Mouse (Mus musculus): ENCODE data around the gene Ubp1. TPM values are rescaled to one million over a fixed set of nuclear protein-coding genes. Genes with fewer than 3 reads are reported as not detected.

The Ubp1 gene
- total RNA-seq, 2 experiments from 2014 or later = 86.7 to 94.0 TPM

DNA sequence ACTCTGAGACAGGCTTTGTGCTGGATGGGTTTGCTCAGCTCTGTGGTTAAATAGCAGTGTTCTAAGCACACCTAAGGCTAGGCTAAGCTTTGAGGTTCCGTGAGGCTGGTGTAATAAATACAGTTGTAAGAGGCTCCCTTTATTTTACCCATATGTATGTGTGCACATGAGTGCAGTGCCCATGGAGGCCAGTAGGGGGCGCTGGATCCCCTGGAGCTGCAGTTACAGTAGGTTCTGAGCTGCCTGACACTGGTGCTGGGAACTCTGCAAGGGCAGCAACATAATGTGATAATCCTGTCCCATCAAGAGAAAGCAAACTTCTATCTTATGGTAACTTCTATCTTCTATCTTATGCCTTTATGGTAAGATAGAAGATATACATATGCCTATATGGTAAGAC is 67.6 kb downstream of the Ubp1 start:
- 0 out of 2 replicates have a peak, but pooled peaks have one; percentile 31 for ATAC-seq (replicated peaks; ENCODE audit: low FRiP score, low TSS enrichment, poor library complexity, severe bottlenecking)

DNA sequence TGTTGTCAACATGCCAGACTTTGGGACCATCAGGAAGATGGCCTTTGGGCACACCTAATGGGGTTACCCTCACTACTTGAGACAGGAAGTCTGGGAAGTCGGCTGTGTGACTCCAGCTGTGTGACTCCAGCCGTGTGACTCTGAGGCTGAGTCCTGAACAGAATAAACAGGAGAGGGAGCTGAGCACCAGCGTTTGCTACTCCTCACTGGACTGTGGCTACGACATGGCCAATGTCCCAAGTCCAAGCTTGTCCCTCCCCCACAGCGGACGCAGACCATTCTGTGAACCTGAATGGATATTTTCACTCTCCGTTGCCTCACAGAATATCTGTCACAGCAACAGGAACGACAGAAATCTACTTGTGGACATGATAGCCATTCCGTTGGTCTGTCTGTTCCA is 76.1 kb downstream of the Ubp1 start:
- ATAC-seq (replicated peaks; ENCODE audit: low FRiP score, low TSS enrichment, poor library complexity, severe bottlenecking) = no peak

DNA sequence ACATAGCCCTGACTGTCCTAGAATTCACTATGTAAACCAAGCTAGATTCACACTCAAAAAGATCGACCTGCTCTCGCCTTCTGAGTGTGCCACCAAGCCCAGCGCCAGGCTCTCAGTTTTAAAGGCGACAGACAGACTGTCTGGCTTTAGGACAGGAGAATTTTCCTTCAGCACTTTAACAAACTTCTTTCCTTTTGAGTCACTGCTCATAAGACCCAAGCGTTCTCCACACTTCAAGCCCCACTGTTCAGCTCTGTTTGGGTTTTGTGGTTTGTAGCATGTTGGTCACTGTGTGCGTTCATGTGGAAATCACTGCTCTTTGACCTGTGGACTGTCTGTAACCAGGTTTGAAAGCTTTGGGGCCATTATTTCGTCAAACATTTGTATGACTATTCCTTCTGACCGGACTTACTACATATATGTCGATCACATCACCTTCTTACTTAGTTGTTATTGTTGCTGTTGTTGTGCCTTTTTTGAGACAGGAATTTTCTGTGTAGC is 77.2 kb downstream of the Ubp1 start:
- ATAC-seq (replicated peaks; ENCODE audit: low FRiP score, low TSS enrichment, poor library complexity, severe bottlenecking) = no peak

DNA sequence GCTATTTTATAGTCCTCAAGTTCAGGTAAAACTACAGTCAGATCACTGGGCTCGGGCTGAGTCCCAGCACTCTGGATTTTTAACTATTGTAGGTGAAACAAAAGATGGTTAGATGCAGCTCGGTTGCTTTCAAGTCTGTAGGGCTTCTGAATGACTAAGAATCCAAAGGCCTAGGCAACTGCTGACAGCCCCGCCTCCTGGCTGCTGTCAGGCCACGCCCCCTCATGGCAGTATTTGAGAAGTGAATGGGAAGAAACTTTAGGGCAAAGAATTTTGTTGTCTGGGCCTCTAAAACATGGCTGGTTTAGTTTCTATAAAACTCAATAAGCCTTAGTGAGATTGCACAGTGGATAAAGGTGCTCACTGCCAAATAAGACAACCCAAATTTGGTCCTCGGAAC is 78.8 kb downstream of the Ubp1 start:
- no peak for ATAC-seq (replicated peaks; ENCODE audit: low FRiP score, low TSS enrichment, poor library complexity, severe bottlenecking)

DNA sequence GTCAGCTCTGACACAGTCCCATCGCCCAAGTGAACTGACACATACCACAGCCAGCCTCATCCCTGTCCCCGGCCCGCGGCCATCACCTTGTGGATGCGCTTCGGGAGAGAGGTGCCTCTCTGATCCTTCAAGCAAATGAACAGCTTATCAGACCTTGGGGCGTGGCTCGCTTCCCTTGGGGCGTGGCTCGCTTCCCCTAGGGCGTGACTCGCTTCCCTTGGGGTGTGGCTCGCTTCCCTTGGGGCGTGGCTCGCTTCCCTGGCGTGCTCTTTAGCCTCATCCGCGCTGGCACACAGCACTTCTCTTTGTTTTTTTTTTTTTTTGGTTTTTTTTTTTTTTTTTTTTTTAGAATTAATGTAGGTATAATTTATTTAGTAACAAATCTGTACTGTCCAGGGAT is 80.5 kb downstream of the Ubp1 start:
- peak; percentile 25 for ATAC-seq (replicated peaks; ENCODE audit: low FRiP score, low TSS enrichment, poor library complexity, severe bottlenecking)

DNA sequence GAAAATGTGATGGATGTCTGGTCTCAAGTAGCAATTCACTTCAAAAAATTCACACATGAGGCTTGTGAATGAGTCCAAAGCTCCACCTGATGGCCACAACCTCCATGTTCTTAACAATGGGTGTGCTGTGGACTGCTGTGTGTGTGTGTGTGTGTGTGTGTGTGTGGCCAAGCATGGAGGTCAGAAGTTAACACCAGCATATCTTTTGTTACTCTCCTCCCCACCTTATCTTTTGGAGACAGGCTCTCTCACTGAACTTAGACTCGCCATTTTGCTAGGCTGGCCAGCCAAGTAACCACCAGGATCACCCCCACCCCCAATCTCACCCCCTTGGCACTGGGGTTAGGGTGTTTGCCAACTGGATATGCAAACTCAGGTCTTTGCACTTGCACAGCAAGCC is 83.3 kb downstream of the Ubp1 start:
- ATAC-seq (replicated peaks; ENCODE audit: low FRiP score, low TSS enrichment, poor library complexity, severe bottlenecking) = peak; percentile 17; the same call in 1 of the 2 replicates

DNA sequence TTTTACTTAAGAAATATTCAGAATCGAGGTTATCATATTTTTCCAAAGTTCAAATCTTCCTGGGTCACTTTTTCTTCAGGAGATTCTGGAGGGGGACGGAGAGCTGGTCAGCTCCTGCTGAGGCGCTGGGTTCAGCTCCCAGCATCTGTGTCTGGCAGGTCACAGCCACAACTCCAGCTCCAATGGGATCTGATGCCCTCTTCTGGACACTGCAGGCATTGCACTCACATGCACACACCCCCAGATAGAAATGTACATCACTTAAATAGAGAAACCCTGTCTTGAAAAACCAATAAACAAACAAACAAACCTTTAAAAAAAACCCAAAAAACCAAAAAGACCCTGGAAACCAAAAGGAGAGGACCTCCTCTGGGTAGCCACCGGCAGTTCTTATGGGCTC is 85.0 kb downstream of the Ubp1 start:
- peak; percentile 62 for ATAC-seq (replicated peaks; ENCODE audit: low FRiP score, low TSS enrichment, poor library complexity, severe bottlenecking)

DNA sequence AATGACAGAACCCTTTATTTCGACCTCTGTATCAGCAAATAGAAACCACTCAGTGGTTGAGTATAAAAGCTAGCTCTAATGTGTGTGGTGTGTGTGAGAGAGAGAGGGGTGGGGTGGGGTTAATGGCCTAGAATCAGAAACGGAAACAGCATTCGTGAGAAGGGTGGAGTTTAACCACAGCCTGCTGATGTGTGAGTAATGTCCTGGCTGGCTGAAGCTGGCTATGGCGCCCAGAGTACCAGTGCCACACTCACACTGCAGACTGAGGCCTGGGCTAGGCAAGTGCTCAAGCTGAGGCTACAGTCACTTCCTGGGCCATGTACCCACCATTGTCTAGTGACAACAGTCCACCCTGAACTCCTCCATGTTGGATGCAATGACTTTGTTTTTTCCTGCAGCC is 85.7 kb downstream of the Ubp1 start:
- ATAC-seq (replicated peaks; ENCODE audit: low FRiP score, low TSS enrichment, poor library complexity, severe bottlenecking) = peak; percentile 82

DNA sequence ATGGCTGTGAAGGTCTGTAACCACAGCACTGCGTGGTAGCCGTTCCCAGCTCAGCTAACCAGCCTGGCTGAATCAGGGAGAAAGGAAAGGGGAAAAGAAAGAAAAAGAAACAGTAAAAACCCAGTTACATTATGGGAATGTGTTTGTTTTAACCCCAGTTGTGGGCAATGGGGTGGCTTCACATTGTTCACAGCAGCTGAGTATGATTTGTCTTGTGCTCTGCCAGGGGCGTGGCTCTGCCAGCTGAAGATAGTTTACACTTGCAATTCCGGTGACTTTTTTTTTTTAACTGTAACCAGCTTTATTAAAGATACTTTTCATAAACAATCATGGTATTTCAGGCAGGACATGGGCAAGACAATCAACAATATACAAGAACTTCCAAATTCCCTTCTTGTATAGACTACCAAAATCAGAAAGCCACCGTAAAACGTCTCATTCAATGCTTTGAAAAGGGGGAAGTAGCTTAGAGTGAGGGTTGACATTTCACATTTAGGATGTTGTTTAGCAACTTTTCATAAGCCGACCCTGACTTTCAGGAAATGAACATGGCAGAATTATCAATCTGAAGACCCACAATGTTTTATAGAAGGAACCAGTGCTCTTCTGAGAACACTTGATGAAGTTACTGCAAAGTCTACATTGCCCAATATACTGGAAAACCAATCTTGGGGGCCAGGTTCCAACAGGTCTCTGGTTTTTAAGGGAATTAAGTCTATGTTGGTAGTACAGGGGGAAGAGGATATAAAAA is 88.5 kb downstream of the Ubp1 start:
- ATAC-seq (replicated peaks; ENCODE audit: low FRiP score, low TSS enrichment, poor library complexity, severe bottlenecking) = no peak

DNA sequence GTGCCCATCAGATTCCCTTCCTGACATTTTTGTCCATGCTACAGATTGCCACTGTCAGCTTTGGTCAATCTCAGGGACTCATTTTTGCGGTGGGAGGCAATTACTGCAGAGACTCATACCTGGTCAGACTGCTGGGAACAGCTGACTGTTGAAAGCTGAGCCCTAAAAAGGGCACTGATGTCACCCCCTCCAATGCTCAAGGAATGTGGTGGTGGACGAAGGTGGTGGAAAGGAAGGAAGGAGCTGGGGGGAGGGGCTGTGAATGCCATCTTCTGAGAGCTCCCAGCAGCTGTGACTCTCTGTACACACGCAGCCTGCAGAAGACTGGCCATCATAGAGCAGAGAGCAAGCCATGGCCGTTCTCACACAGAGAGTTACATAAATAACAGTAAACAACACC is 91.4 kb downstream of the Ubp1 start:
- no peak for ATAC-seq (replicated peaks; ENCODE audit: low FRiP score, low TSS enrichment, poor library complexity, severe bottlenecking)

DNA sequence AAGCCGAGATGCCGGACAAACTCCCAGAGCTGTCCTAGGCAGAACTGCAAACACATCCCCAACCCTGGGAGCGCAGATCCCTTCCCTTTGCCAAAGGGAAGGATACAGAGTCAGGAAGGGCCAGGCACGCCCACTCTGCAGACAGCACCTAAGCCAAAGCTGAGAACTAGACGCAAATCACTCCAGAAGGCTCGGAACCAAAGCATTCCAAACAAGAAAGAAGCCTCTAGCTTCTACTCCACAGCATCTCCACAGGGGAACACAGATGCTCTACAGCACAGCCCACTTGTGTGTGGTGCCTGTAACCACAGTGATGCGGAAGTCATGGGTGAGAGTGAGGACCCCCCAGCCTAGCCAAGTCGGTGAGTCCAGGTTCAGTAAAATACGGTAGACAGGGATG is 94.4 kb downstream of the Ubp1 start:
- ATAC-seq (replicated peaks; ENCODE audit: low FRiP score, low TSS enrichment, poor library complexity, severe bottlenecking) = no peak

DNA sequence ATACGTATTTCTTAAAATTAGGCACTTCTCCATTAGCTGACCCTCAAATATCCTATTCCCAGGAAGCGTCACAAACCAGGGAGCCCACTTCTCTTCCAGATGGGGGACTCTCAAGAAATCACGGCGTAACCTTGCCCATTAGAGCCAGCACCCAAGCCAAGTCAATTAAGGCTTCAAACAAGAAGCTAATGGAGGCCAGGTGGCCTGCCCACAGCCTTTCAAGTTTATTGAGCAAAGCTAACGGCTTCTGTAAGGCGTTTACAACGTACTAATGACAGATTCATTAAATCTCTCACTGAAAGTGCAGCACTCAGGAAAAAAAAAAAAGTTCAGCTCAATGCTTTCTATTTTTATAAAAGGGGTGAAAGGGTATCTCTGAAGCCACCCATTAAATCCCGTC is 95.1 kb downstream of the Ubp1 start:
- ATAC-seq (replicated peaks; ENCODE audit: low FRiP score, low TSS enrichment, poor library complexity, severe bottlenecking) = no peak

DNA sequence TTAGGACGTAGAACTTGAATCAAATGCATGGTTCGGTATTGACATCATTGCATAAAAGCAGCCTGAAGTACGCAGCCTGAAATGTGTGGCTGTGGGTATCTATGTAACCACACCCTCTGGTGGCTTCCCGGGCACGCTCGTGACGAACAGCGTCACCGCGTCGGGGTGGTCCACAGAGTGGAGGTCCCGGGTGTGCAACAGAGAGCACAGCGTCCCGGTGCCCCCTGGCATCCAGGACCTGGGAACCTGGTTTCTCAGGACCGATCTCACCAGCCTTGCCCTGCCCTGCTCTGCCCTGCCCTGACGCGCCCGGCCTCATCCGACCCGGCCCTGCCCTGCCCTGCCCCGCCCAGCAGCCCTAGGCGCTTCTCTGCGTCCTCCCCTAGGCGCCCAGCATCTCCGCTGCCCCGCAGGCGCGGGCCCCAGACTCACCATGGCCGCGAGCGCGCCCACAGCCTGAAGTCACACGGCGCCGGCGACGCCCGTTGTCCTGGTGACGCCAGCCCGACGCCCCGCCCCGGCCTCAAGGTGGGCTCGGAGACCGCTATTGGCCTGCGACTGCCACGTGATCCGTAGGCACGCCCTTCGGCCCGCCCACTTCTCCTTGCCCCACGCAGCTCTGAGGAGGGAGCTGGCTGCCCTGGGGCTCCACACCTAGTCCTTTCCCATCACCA is 95.7 kb downstream of the Ubp1 start:
- peak; percentile 93 for ATAC-seq (replicated peaks; ENCODE audit: low FRiP score, low TSS enrichment, poor library complexity, severe bottlenecking)

Other genes with a start within 250 kb of the Ubp1 start
- 80.1 and 80.9 TPM in 2 replicates for gene Pdcd6ip, start 222.7 kb upstream of the Ubp1 start, total RNA-seq (2014; fragmentation: Nextera tagmentation)
- gene Pdcd6ip, start 222.7 kb upstream of the Ubp1 start, total RNA-seq (2017) = 41.8 and 56.9 TPM in 2 replicates
- 50.6 and 51.6 TPM in 2 replicates for gene Clasp2, start 189.5 kb upstream of the Ubp1 start, total RNA-seq (2014; fragmentation: Nextera tagmentation)
- 41.2 and 47.5 TPM in 2 replicates for gene Clasp2, start 189.5 kb upstream of the Ubp1 start, total RNA-seq (2017)
- 2.6 and 4.0 TPM in 2 replicates for gene Fbxl2, start 115.3 kb downstream of the Ubp1 start, total RNA-seq (2014; fragmentation: Nextera tagmentation)
- gene Fbxl2, start 115.3 kb downstream of the Ubp1 start, total RNA-seq (2017) = 1.3 and 1.8 TPM in 2 replicates
- not detected in 2 replicates for gene Susd5, start 126.2 kb downstream of the Ubp1 start, total RNA-seq (2014; fragmentation: Nextera tagmentation)
- gene Susd5, start 126.2 kb downstream of the Ubp1 start, total RNA-seq (2017) = not detected in 2 replicates